Mouse (Mus musculus) G1E (cell line): ENCODE measurements around the gene Fads6. TPM values are rescaled to one million over a fixed set of nuclear protein-coding genes. Genes with fewer than 3 reads are reported as not detected.
A peak's percentile ranks its signal among the peaks of the same experiment; 100 is the strongest.

Experiments
- ATAC-seq: 2 replicates; pipeline ENCODE4 v1.8.0; 2016; ENCODE audit warnings: mild to moderate bottlenecking; ENCODE audit not compliant: insufficient number of reproducible peaks, poor library complexity, low FRiP score, severe bottlenecking; ENCODE audit errors: extremely low read depth
- DNase-seq: peaks from one replicate; pipeline ENCODE4 v3.0.0; 2012; ENCODE audit warnings: low spot score
- H3K27me3 ChIP-seq: 2 replicates; pipeline ENCODE4 v1.6.1; 2012; ENCODE audit warnings: mild to moderate bottlenecking, low read length, inconsistent platforms; ENCODE audit not compliant: insufficient read depth
- H3K36me3 ChIP-seq: replicated peaks from 2 replicates; pipeline ENCODE3; 2012; ENCODE audit warnings: mild to moderate bottlenecking, inconsistent platforms
- H3K4me1 ChIP-seq: 2 replicates; pipeline ENCODE4 v1.6.1; 2012; ENCODE audit warnings: low read depth, low read length, inconsistent platforms, mixed read lengths; ENCODE audit not compliant: insufficient read depth
- H3K4me3 ChIP-seq: 2 replicates; pipeline ENCODE4 v1.5.1; 2012; ENCODE audit warnings: low read depth, mild to moderate bottlenecking, inconsistent platforms, low read length, moderate library complexity, mixed read lengths
- H3K9me3 ChIP-seq: replicated peaks from 2 replicates; pipeline ENCODE4 v1.6.1; 2012; ENCODE audit warnings: inconsistent platforms
- CTCF ChIP-seq: IDR thresholded peaks from 2 replicates; pipeline ENCODE4 v1.5.1; 2012; ENCODE audit warnings: low read depth, low read length, inconsistent platforms, mixed read lengths
- GATA1 ChIP-seq: IDR thresholded peaks from 2 replicates; pipeline ENCODE4 v1.6.1; 2012; ENCODE audit warnings: borderline replicate concordance, low read length, inconsistent platforms, mixed read lengths
- GATA2 ChIP-seq: IDR thresholded peaks from 2 replicates; pipeline ENCODE4 v1.6.1; 2012; ENCODE audit warnings: low read depth, low read length, inconsistent platforms, borderline replicate concordance
- POLR2AphosphoS5 ChIP-seq: IDR thresholded peaks from 2 replicates; pipeline ENCODE4 v1.6.1; 2012; ENCODE audit warnings: low read depth, low read length, inconsistent platforms; ENCODE audit not compliant: insufficient replicate concordance
- TAL1 ChIP-seq: conservative IDR thresholded peaks from 2 replicates; pipeline ENCODE4 v1.6.1; 2012; ENCODE audit warnings: low read depth, low read length, inconsistent platforms, mixed read lengths
- polyA plus RNA-seq: library from polyadenylated mRNA; stranded (reverse); fragments of >175 nt; gene quantifications from 2 replicates; pipeline ENCODE4 v1.2.3, GENCODE M21; 2012
- total RNA-seq, 2 experiments: library from RNA; stranded (forward) in 1 of 2; stranded (reverse) in 1 of 2; fragments of 200-1000 nt in 1 of 2; fragments of >200 nt in 1 of 2; fragmentation: Nextera tagmentation in 1 of 2; gene quantifications; 2 replicates each; pipeline ENCODE4 v1.2.3; 2014 to 2017

Fads6 gene
- total and polyA plus RNA-seq, 3 experiments: 0.38 TPM; not detected in 2

DNA sequence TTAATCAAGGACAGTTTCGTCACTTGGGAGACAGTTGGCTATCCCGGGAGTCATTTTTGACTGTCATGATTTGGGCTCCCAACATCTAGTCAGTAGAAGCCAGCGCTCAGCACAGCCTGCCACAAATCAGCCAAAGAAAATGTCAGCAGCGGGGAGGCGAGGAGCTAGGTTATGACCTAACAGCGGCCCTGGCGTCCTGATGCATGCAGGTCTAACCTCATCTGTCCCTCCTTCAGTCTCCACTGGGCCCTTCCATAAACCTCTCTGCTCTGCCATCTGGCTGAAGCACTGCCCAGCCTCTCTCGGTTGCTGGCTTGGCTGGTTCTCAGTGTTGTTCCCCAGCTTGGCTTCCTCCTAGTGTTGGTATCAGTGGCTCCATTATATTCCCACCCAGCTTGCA, 15.2 kb downstream of the Fads6 start:
- no peaks in the 10 kb centered on the region for H3K9me3 ChIP-seq
- H3K4me3 ChIP-seq: no peak overlapping the region
- no peak for TF ChIP-seq POLR2AphosphoS5
- no peak for TF ChIP-seq CTCF
- ATAC-seq (no peak), DNase-seq (no peak)
- H3K4me1 ChIP-seq: peaks cover 21% of the 10 kb centered on the region
- peaks cover 32% of the 10 kb centered on the region for H3K27me3 ChIP-seq
- H3K36me3 ChIP-seq: no peaks in the 10 kb centered on the region

DNA sequence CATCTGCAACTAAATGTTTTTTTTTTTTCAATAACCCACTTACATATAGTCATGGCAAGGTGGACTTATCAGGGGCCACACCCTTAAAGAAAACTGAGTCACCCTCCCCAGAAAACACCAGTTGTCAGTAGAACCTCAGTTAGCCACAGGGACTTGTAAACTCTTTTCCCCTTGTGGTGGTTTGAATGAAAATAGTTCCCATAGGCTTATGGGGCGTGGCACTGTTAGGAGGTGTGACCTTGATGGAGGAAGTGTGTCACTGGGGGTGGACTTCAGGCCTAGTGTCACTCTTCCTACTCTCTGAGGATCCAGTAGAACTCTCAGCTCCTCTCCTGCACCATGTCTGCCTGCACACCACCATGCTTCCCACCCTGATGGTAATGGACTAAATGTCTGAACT, 17.7 kb downstream of the Fads6 start:
- Histone ChIP-seq H3K27me3 (peaks cover 25% of the 10 kb centered on the region), H3K9me3 (no peaks in the 10 kb centered on the region), H3K36me3 (peaks cover 3% of the 10 kb centered on the region), H3K4me1 (peaks cover 41% of the 10 kb centered on the region), H3K4me3 (no peak overlapping the region)
- DNase-seq: no peak
- no peak for TF ChIP-seq POLR2AphosphoS5
- TF ChIP-seq GATA1: no peak
- no peak for TF ChIP-seq TAL1
- TF ChIP-seq GATA2: no peak
- TF ChIP-seq CTCF: no peak
- ATAC-seq: no peak

DNA sequence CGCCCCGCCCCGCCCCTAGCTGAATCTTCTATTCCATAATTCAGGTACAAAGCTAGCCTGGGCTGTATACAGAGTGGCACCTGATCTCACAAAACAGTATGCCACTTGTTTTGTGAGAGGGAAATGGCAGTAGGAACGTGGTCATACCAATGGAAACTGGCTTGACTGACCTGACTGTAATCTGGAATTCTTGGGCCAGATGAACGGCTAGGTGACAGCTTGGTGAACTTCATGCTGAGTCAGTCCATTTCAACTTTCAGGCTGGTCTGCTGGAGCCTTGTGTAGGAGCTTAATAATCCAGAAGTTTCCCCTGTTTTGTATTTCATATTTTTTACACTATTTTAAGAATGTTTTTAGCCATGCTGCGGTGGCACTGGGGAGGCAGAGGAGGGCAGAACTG, 19.3 kb downstream of the Fads6 start:
- Histone ChIP-seq H3K27me3 (peaks cover 9% of the 10 kb centered on the region), H3K4me1 (peaks cover 54% of the 10 kb centered on the region), H3K36me3 (peaks cover 19% of the 10 kb centered on the region), H3K9me3 (no peaks in the 10 kb centered on the region), H3K4me3 (no peak overlapping the region)
- DNase-seq (peak; percentile 45), ATAC-seq (no peak)
- no peak for TF ChIP-seq GATA2
- TF ChIP-seq GATA1: no peak
- TF ChIP-seq CTCF: no peak

DNA sequence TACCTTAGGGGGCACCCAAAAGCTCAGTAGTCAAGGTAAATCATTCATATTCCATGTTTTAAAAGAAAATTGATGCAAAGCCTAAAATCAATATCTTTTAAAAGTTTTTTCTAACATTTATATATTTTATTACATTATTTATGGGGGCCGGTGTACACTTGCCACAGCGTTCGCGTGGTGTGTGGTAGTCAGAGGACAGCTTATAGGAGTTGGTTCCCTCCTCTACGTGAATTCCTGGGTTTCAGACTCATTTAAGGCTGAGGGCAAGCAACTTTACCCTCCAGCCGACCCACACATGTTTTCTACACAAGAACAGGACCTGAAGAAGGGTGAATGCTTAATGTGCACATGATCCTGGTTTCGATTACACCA, 19.9 kb downstream of the Fads6 start:
- TF ChIP-seq GATA1 (no peak), TAL1 (no peak)
- Histone ChIP-seq H3K36me3 (peaks cover 25% of the 10 kb centered on the region), H3K4me1 (peaks cover 60% of the 10 kb centered on the region), H3K9me3 (no peaks in the 10 kb centered on the region), H3K4me3 (peak overlapping the region; percentile 84), H3K27me3 (peaks cover 6% of the 10 kb centered on the region)
- DNase-seq (no peak), ATAC-seq (no peak)

DNA sequence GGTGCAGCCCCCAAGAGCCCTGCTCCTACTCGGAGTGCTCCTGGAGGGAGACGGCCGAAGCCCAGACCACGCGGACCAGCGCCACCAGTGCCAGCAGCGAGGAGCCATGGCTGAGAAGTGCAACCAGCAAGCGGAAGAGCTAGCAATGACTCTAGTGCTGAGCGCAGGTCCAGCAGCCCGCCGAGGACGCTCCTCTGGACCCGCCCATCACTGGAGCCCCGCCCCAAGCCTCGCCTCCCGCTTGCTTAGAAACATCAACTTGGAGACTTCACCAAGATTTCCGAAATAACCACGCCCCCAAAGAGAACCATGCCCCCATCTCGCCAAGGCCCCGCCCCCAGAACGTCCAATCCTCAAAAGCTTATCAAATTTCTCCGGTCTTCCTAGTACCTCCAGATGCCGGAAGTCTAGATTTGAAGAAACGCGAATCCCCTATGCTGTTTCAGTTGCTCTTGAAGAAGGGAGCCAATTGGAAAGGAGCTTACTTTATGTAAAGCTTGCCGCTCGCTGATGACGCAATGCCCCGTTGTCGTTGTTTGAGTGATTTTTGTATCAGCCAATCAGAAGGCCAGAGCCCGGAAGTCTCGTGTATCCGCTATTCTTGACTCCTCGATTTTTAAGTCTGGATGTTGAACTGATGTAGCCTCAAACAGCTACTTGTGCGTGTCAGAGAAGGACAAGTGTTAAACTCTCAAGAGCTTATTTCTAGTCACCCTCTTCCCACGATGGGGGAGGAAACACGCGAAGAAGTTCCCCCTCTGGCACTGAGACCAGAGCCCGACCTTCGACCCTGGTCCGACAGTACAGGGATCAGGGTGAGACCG, 20.5 kb downstream of the Fads6 start, which contains the start of gene Fdxr:
TSS of gene Fdxr (minus strand) at position 271 of the 824 bp plus-strand sequence.
- peaks cover under 1% of the 10 kb centered on the region; the same call in 1 of the 2 replicates for H3K27me3 ChIP-seq
- ATAC-seq: peak; percentile 91
- peak within 1 kb of the TSS; percentile 84 for H3K4me3 ChIP-seq
- peaks cover 31% of the 10 kb centered on the region for H3K36me3 ChIP-seq
- H3K4me1 ChIP-seq: peaks cover 60% of the 10 kb centered on the region
- no peaks in the 10 kb centered on the region for H3K9me3 ChIP-seq
- DNase-seq: peak; percentile 95
- TF ChIP-seq CTCF (no peak), TAL1 (no peak), POLR2AphosphoS5 (no peak), GATA2 (no peak), GATA1 (no peak)

DNA sequence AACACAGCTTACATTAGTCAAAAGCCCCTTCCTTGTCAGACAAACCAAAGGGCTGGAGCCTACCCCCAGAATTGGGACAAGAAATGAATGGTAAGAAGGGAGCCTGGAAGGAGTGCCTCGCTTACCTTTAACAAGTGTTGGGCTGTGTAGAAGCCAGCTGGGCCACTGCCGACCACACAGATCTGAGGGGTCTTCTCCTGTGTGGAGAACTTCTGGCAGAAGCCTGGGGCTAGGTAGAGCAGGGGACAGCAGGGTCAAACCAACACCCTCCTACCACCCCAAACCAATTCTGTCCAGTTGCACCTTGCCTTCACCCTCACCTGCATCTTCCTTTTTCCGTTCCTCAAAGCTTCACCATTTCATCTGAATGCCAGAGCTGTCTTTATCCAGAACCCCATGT, 21.5 kb downstream of the Fads6 start:
- H3K36me3 ChIP-seq: peaks cover 41% of the 10 kb centered on the region
- ATAC-seq (no peak), DNase-seq (no peak)
- peak overlapping the region; percentile 84 for H3K4me3 ChIP-seq
- TF ChIP-seq GATA2 (no peak), GATA1 (no peak), POLR2AphosphoS5 (no peak), TAL1 (no peak), CTCF (no peak)
- peaks cover 67% of the 10 kb centered on the region for H3K4me1 ChIP-seq
- no peaks in the 10 kb centered on the region for H3K9me3 ChIP-seq
- no peaks in the 10 kb centered on the region for H3K27me3 ChIP-seq

GRCm38 (mm10) chr11:115275509-115275908, 22.0 kb downstream of the Fads6 start:
- ATAC-seq: no peak
- Histone ChIP-seq H3K4me1 (peaks cover 71% of the 10 kb centered on the region), H3K4me3 (peak overlapping the region; percentile 84; the same call in 1 of the 2 replicates), H3K9me3 (no peaks in the 10 kb centered on the region), H3K27me3 (no peaks in the 10 kb centered on the region), H3K36me3 (peaks cover 46% of the 10 kb centered on the region)
- TF ChIP-seq CTCF (no peak), POLR2AphosphoS5 (no peak), GATA2 (no peak), GATA1 (no peak), TAL1 (no peak)
- no peak for DNase-seq
